Mouse (Mus musculus) monocyte, adult 2 months (primary cell): ENCODE data around the gene Pdss2.

Experiments
- DNase-seq, 2 experiments: peaks; one replicate each; pipeline ENCODE4 v3.0.0; 2022; ENCODE audit warnings: low spot score in 2 of 2, low read depth in 1 of 2

The Pdss2 gene

GRCm38 (mm10) chr10:43310781-43311392, 89.6 kb downstream of the Pdss2 start:
- DNase-seq: no peak

GRCm38 (mm10) chr10:43312211-43312610, 90.9 kb downstream of the Pdss2 start:
- DNase-seq: no peak

GRCm38 (mm10) chr10:43312658-43313417, 91.6 kb downstream of the Pdss2 start:
- DNase-seq: no peak

- DNase-seq: no peak
Observed at GRCm38 (mm10) chr10:43315228-43315627, 93.9 kb downstream of the Pdss2 start.

GRCm38 (mm10) chr10:43317327-43317951, 96.2 kb downstream of the Pdss2 start:
- no peak for DNase-seq

- DNase-seq: no peak
Observed at GRCm38 (mm10) chr10:43321019-43321418, 99.7 kb downstream of the Pdss2 start.

- no peak for DNase-seq
Observed at GRCm38 (mm10) chr10:43322446-43323178, 101.3 kb downstream of the Pdss2 start.

- DNase-seq: no peak
Observed at GRCm38 (mm10) chr10:43323386-43323785, 102.1 kb downstream of the Pdss2 start.

- no peak for DNase-seq
Observed at GRCm38 (mm10) chr10:43329813-43330212, 108.5 kb downstream of the Pdss2 start.

GRCm38 (mm10) chr10:43330691-43331090, 109.4 kb downstream of the Pdss2 start:
- DNase-seq: no peak

GRCm38 (mm10) chr10:43331931-43332701, 110.8 kb downstream of the Pdss2 start:
- no peak for DNase-seq

- DNase-seq: no peak
Observed at GRCm38 (mm10) chr10:43335874-43336273, 114.6 kb downstream of the Pdss2 start.

- no peak for DNase-seq
Observed at GRCm38 (mm10) chr10:43337110-43337509, 115.8 kb downstream of the Pdss2 start.

- DNase-seq: no peak
Observed at GRCm38 (mm10) chr10:43339811-43340210, 118.5 kb downstream of the Pdss2 start.

GRCm38 (mm10) chr10:43349718-43350117, 128.4 kb downstream of the Pdss2 start:
- no peak for DNase-seq

- no peak for DNase-seq
Observed at GRCm38 (mm10) chr10:43357884-43358283, 136.6 kb downstream of the Pdss2 start.

GRCm38 (mm10) chr10:43362947-43363346, 141.7 kb downstream of the Pdss2 start:
- DNase-seq: no peak

GRCm38 (mm10) chr10:43363431-43363851, 142.2 kb downstream of the Pdss2 start:
- DNase-seq: no peak

- no peak for DNase-seq
Observed at GRCm38 (mm10) chr10:43365909-43366308, 144.6 kb downstream of the Pdss2 start.

GRCm38 (mm10) chr10:43368611-43369010, 147.3 kb downstream of the Pdss2 start:
- no peak for DNase-seq

- DNase-seq: no peak
Observed at GRCm38 (mm10) chr10:43372315-43372714, 151.0 kb downstream of the Pdss2 start.
